Mouse (Mus musculus): ENCODE measurements around the gene Svbp. TPM values are rescaled to one million over a fixed set of nuclear protein-coding genes. Genes with fewer than 3 reads are reported as not detected.

Gene Svbp
- total and polyA plus RNA-seq, 2 experiments: 10.0 to 14.8 TPM

DNA sequence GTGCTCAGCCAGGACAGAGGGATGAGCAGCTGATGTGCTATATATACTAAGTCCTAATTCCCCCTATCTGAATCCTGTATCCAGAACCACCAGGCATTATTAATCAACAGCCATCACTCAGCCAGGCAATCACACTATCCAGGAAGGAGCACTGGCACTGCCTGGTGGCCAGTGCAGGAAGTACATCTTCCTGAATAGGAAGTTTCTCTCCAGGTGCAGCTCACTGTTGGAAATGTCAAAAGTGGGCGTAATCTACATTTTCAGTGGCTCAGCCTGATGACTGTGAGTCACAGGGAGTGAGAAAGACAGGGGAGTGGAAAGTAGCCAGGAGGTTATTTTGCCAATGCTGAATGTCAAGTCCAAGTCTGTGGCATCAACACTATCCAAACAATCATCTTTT is 28.6 kb downstream of the Svbp start:
- Histone ChIP-seq H3K4me1 (ENCODE audit: control insufficient read depth, insufficient read depth, low read length) (peaks cover 23% of the 10 kb centered on the region), H3K27ac (replicated peaks; ENCODE audit: insufficient read depth, low read depth, low read length) (no peak overlapping the region), H3K36me3 (ENCODE audit: control insufficient read depth, insufficient read depth, low read length) (peaks cover 15% of the 10 kb centered on the region; the same call in 1 of the 2 replicates), H3K9ac (ENCODE audit: low read depth, low read length) (no peak overlapping the region), H3K4me3 (ENCODE audit: insufficient read depth, low read depth, low read length) (no peak overlapping the region), H3K79me2 (ENCODE audit: control insufficient read depth, insufficient read depth, low read length) (no peaks in the 10 kb centered on the region), H3K27me3 (ENCODE audit: control insufficient read depth, insufficient read depth, low read length) (no peaks in the 10 kb centered on the region)
- WGBS: 53% methylated on average over 1 of the region's 1 CpGs
- DNase-seq (ENCODE audit: extremely low read depth, low read depth, low spot score): peak; percentile 64
- TF ChIP-seq CTCF (IDR thresholded peaks at IDR 0.05; ENCODE audit: low read depth, low read length) (peak; percentile 74), POLR2A (IDR thresholded peaks at IDR 0.05; ENCODE audit: extremely low read depth, insufficient read depth, low read length) (no peak)

DNA sequence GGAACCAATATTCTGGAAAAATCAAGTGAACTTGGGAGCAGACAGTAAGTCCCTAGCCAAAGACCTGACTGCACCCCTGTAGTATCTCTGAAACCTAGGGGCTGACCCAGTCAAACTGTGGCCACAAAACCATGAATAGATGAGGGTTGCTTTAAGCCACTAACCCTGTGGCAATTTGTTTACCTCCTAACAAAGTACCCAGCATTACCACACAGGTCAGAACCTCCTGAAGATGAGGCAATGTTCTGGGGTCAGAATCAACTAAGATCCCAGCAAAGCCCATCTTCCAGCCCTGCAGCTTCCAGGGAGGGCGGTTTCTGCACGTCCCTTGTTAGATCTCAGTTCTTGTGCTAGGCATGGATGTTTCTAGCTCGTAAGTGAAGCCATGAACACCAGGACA is 29.4 kb downstream of the Svbp start:
- Histone ChIP-seq H3K27ac (replicated peaks; ENCODE audit: insufficient read depth, low read depth, low read length) (peak overlapping the region; percentile 81), H3K9ac (ENCODE audit: low read depth, low read length) (0 out of 2 replicates have a peak overlapping the region, but pooled peaks have one; percentile 17), H3K36me3 (ENCODE audit: control insufficient read depth, insufficient read depth, low read length) (peaks cover 15% of the 10 kb centered on the region; the same call in 1 of the 2 replicates), H3K79me2 (ENCODE audit: control insufficient read depth, insufficient read depth, low read length) (no peaks in the 10 kb centered on the region), H3K27me3 (ENCODE audit: control insufficient read depth, insufficient read depth, low read length) (no peaks in the 10 kb centered on the region), H3K4me1 (ENCODE audit: control insufficient read depth, insufficient read depth, low read length) (peaks cover 23% of the 10 kb centered on the region), H3K4me3 (ENCODE audit: insufficient read depth, low read depth, low read length) (no peak overlapping the region)
- TF ChIP-seq POLR2A (IDR thresholded peaks at IDR 0.05; ENCODE audit: extremely low read depth, insufficient read depth, low read length): no peak
- no peak for TF ChIP-seq CTCF (IDR thresholded peaks at IDR 0.05; ENCODE audit: low read depth, low read length)
- 27% methylated on average over 3 of the region's 3 CpGs for WGBS
- DNase-seq (ENCODE audit: extremely low read depth, low read depth, low spot score): peak; percentile 93

DNA sequence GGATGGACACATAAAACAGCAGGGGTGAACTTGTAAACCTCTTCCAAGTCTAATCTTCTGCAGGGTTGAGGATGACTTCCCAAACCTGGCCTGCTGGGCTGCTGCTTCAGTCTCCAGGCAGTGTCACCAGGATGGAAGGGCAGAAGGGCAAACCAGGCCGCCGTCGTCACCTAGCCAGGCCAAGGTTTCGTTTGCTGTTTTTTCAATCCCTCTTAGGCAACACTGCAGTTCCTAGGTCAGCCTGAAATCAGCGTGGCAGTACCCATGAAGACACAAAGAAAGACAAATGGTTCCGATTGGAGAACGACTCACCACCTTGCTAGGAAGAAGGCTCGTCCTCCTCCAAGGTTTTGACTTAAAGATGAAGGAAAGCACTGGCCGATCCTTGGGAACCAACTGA is 30.6 kb downstream of the Svbp start:
- DNase-seq (ENCODE audit: extremely low read depth, low read depth, low spot score): peak; percentile 92
- H3K9ac ChIP-seq (ENCODE audit: low read depth, low read length): peak overlapping the region; percentile 4; the same call in 1 of the 2 replicates
- H3K36me3 ChIP-seq (ENCODE audit: control insufficient read depth, insufficient read depth, low read length): peaks cover 15% of the 10 kb centered on the region; the same call in 1 of the 2 replicates
- H3K27me3 ChIP-seq (ENCODE audit: control insufficient read depth, insufficient read depth, low read length): no peaks in the 10 kb centered on the region
- H3K4me3 ChIP-seq (ENCODE audit: insufficient read depth, low read depth, low read length): no peak overlapping the region
- WGBS: 35% methylated on average over 9 of the region's 9 CpGs
- H3K27ac ChIP-seq (replicated peaks; ENCODE audit: insufficient read depth, low read depth, low read length): peak overlapping the region; percentile 81
- H3K4me1 ChIP-seq (ENCODE audit: control insufficient read depth, insufficient read depth, low read length): peaks cover 23% of the 10 kb centered on the region
- H3K79me2 ChIP-seq (ENCODE audit: control insufficient read depth, insufficient read depth, low read length): no peaks in the 10 kb centered on the region; the same call in 1 of the 2 replicates
- TF ChIP-seq CTCF (IDR thresholded peaks at IDR 0.05; ENCODE audit: low read depth, low read length) (peak; percentile 57), POLR2A (IDR thresholded peaks at IDR 0.05; ENCODE audit: extremely low read depth, insufficient read depth, low read length) (no peak)

DNA sequence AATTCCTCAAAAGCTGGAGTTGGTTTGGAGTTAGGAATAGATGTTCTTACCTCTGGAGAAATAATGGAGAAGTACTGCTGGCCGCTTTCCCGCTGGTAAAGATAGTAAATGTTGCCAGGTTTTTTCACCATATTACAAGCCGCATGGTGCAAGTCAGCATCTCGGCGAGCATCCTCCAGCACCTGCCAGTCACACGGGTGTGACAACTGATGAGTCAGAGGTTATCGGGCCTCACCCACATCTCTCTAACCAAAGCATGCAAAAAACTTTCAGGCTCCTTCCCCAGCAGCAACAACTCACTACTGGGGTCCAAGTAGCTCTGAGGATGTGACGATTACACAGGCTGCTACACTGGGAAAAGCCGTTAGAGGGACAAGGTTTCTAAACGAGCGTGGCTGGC is 31.6 kb downstream of the Svbp start:
- no peak for TF ChIP-seq CTCF (IDR thresholded peaks at IDR 0.05; ENCODE audit: low read depth, low read length)
- no peak for TF ChIP-seq POLR2A (IDR thresholded peaks at IDR 0.05; ENCODE audit: extremely low read depth, insufficient read depth, low read length)
- Histone ChIP-seq H3K4me1 (ENCODE audit: control insufficient read depth, insufficient read depth, low read length) (peaks cover 23% of the 10 kb centered on the region), H3K4me3 (ENCODE audit: insufficient read depth, low read depth, low read length) (no peak overlapping the region), H3K9ac (ENCODE audit: low read depth, low read length) (no peak overlapping the region), H3K27me3 (ENCODE audit: control insufficient read depth, insufficient read depth, low read length) (no peaks in the 10 kb centered on the region), H3K36me3 (ENCODE audit: control insufficient read depth, insufficient read depth, low read length) (peaks cover 15% of the 10 kb centered on the region; the same call in 1 of the 2 replicates), H3K27ac (replicated peaks; ENCODE audit: insufficient read depth, low read depth, low read length) (no peak overlapping the region), H3K79me2 (ENCODE audit: control insufficient read depth, insufficient read depth, low read length) (no peaks in the 10 kb centered on the region; the same call in 1 of the 2 replicates)
- no peak for DNase-seq (ENCODE audit: extremely low read depth, low read depth, low spot score)
- 94% methylated on average over 11 of the region's 11 CpGs for WGBS

DNA sequence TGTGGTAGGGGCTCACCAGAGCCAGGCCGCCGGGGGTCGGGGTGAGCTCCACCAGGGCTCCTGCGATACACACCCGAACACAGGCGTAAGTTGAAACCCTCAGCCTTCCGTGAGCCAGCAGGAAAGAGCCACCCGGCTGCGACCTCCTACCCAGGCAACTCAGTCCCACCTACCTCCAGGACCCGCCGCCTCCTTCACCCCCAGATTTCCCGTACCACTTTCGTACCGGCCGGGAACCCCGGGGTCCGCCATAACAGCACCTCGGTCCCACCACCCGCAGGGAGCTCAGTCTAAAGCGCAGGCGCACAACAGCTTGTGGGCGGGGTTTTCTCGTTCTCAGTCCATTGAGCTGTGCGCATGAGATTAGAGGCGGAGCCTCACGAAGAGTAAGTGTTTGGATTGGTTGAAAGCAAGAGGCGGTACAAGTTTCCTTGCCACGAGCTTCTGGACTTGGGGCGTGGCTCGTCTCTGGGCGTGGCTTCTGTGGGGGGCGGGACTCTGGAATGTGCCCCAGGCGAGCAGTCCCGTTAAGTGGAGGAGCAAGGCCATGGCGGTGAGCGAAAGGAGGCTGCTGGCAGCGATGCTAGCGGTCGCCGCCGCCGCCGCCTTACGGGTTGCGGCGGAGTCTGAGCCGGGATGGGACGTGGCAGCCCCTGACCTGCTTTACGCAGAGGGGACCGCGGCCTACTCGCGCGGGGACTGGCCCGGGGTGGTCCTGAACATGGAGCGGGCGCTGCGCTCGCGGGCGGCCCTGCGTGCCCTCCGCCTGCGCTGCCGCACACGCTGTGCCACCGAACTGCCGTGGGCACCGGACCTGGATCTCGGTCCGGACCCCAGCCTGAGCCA is 37.5 kb downstream of the Svbp start, which contains the start of the genes AU022252 and P3h1:
Gene AU022252, minus strand, starts transcription at position 303 of the 846 bp plus-strand sequence.
Gene P3h1, plus strand, starts transcription at position 506 of the 846 bp plus-strand sequence.
- Histone ChIP-seq H3K36me3 (ENCODE audit: control insufficient read depth, insufficient read depth, low read length) (peaks cover 5% of the 10 kb centered on the region; the same call in 1 of the 2 replicates), H3K27me3 (ENCODE audit: control insufficient read depth, insufficient read depth, low read length) (no peaks in the 10 kb centered on the region), H3K79me2 (ENCODE audit: control insufficient read depth, insufficient read depth, low read length) (peaks cover 9% of the 10 kb centered on the region; the same call in 1 of the 2 replicates), H3K4me3 (ENCODE audit: insufficient read depth, low read depth, low read length) (peak within 1 kb of the TSS; percentile 90), H3K4me1 (ENCODE audit: control insufficient read depth, insufficient read depth, low read length) (no peaks in the 10 kb centered on the region; the same call in 1 of the 2 replicates), H3K27ac (replicated peaks; ENCODE audit: insufficient read depth, low read depth, low read length) (peak within 1 kb of the TSS; percentile 83), H3K9ac (ENCODE audit: low read depth, low read length) (peak within 1 kb of the TSS; percentile 93)
- under 1% methylated on average over 71 of the region's 71 CpGs for WGBS
- TF ChIP-seq POLR2A (IDR thresholded peaks at IDR 0.05; ENCODE audit: extremely low read depth, insufficient read depth, low read length) (peak; percentile 92), CTCF (IDR thresholded peaks at IDR 0.05; ENCODE audit: low read depth, low read length) (no peak)
- DNase-seq (ENCODE audit: extremely low read depth, low read depth, low spot score): peak; percentile 94

Data from liver, adult 2 months (tissue).